ENCODE assay signal across 25 mouse cellular contexts in the genomic region with DNA sequence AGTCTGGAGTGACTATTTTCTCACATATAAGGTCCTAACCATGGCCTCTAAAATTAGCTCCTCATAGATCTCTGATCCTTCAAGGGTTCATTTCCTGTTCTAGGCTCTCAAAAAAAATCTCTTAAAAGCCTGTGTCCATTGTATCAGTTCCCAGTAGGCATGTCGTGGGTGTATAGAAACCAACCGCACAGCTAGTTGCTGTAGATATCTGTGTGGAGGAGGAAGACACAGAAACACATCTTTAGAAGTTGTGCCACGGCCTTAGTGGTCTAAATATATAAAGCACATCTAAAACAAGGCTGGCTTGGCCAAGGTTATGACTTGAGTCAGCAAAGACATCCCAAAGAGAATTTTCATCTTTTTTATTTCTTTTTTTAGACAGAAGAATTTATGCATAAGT.
DNase-seq lines count a peak whose midpoint lies in the region; ATAC-seq and TF ChIP-seq lines count a peak whose summit lies in the region.
"Had no signal": no experiment of that assay in that cellular context is flagged by ENCODE, and none has a peak within 500 bp of the region (broad histone marks: within the 10 kb centered on the region; RNA-seq: fewer than 3 reads in every experiment).

No protein-coding gene starts in this region.

- peaks cover 31% of the 10 kb centered on the region for H3K4me1 ChIP-seq in heart, embryonic 10.5 days
- H3K4me1 ChIP-seq in heart, embryonic 15.5 days (replicated peaks) = peaks cover 42% of the 10 kb centered on the region
- H3K4me1 ChIP-seq in cortical plate, adult 2 months (ENCODE audit: control insufficient read depth, insufficient read depth, low read length) = peaks cover 9% of the 10 kb centered on the region; the same call in 1 of the 2 replicates

- no peak overlapping the region for H3K4me3 ChIP-seq in heart, embryonic 10.5 days
- H3K4me3 ChIP-seq in heart, embryonic 15.5 days = no peak overlapping the region
- no peak overlapping the region for H3K4me3 ChIP-seq in cortical plate, adult 2 months (ENCODE audit: insufficient read depth, low read length)
- H3K4me3 ChIP-seq: embryonic facial prominence, embryonic 10.5 days; embryonic facial prominence, embryonic 13.5 days; erythroblast, embryonic 14.5 days; forebrain, embryonic 12.5 days; forebrain, embryonic 15.5 days; hindbrain, embryonic 12.5 days; hindbrain, embryonic 15.5 days had no signal

- intact Hi-C loops in heart, postnatal 10 days (cut with DNase I) = no loop called here

- TF ChIP-seq CTCF in cortical plate, adult 2 months (IDR thresholded peaks at IDR 0.05; ENCODE audit: extremely low read depth, insufficient read depth, low read length) = no peak

- no peaks in the 10 kb centered on the region for H3K9me3 ChIP-seq in heart, embryonic 10.5 days
- H3K9me3 ChIP-seq in heart, embryonic 15.5 days (replicated peaks) = no peaks in the 10 kb centered on the region
- H3K9me3 ChIP-seq: forebrain, embryonic 12.5 days; forebrain, embryonic 15.5 days; hindbrain, embryonic 12.5 days; hindbrain, embryonic 15.5 days had no signal

- no peak overlapping the region for H3K4me2 ChIP-seq in heart, embryonic 15.5 days
- H3K4me2 ChIP-seq: embryonic facial prominence, embryonic 13.5 days; forebrain, embryonic 12.5 days; forebrain, embryonic 15.5 days; hindbrain, embryonic 12.5 days; hindbrain, embryonic 15.5 days had no signal

- TF ChIP-seq POLR2A in cortical plate, adult 2 months (IDR thresholded peaks at IDR 0.05; ENCODE audit: extremely low read depth, insufficient read depth, low read length) = no peak

- no peak for ATAC-seq in heart, embryonic 15.5 days (replicated peaks; ENCODE audit: insufficient number of reproducible peaks, insufficient read depth, low FRiP score, low read depth)
- ATAC-seq: CD4-positive, CD25-positive, alpha-beta regulatory T cell, adult 4 months; forebrain, embryonic 15.5 days; intestine, postnatal 0 days had no signal

- H3K27me3 ChIP-seq in heart, embryonic 10.5 days (ENCODE audit: insufficient read depth, poor library complexity, severe bottlenecking) = no peaks in the 10 kb centered on the region
- H3K27me3 ChIP-seq in heart, embryonic 15.5 days = no peaks in the 10 kb centered on the region
- H3K27me3 ChIP-seq: embryonic facial prominence, embryonic 13.5 days; forebrain, embryonic 12.5 days; forebrain, embryonic 15.5 days; hindbrain, embryonic 12.5 days; hindbrain, embryonic 15.5 days had no signal

- no peak overlapping the region for H3K27ac ChIP-seq in heart, embryonic 10.5 days
- H3K27ac ChIP-seq in heart, embryonic 15.5 days = peak overlapping the region; percentile 40; the same call in 1 of the 2 replicates
- 0 out of 2 replicates have a peak overlapping the region, but pooled peaks have one; percentile 23 for H3K27ac ChIP-seq in cortical plate, adult 2 months (ENCODE audit: insufficient read depth, low read length)
- H3K27ac ChIP-seq: embryonic facial prominence, embryonic 10.5 days; embryonic facial prominence, embryonic 13.5 days; forebrain, embryonic 12.5 days; forebrain, embryonic 15.5 days; hindbrain, embryonic 12.5 days; hindbrain, embryonic 15.5 days had no signal

- DNase-seq in heart, adult 11 months = peak; percentile 53
- no peak for DNase-seq in heart, embryonic 10.5 days (ENCODE audit: low spot score)
- no peak for DNase-seq in heart, postnatal 10 days
- DNase-seq in telencephalon, adult 2 months (ENCODE audit: low read depth, low spot score) = peak; percentile 41
- no peak for DNase-seq in thymus, postnatal 36 days
- DNase-seq: adrenal gland, adult 2 months; adrenal gland, postnatal 14 days; cerebellum, adult 18-20 months; cerebellum, adult 9-10 months; cerebellum, postnatal 25 days; embryo, embryonic 11 days; gastrocnemius, postnatal 10 days; gastrocnemius, postnatal 36 days; kidney, adult 2 months had no signal

- H3K36me3 ChIP-seq in heart, embryonic 10.5 days = no peaks in the 10 kb centered on the region
- H3K36me3 ChIP-seq in heart, embryonic 15.5 days = no peaks in the 10 kb centered on the region
- H3K36me3 ChIP-seq: embryonic facial prominence, embryonic 10.5 days; embryonic facial prominence, embryonic 13.5 days; forebrain, embryonic 12.5 days; forebrain, embryonic 15.5 days; hindbrain, embryonic 12.5 days; hindbrain, embryonic 15.5 days had no signal

- H3K9ac ChIP-seq in heart, embryonic 15.5 days = no peak overlapping the region
- H3K9ac ChIP-seq: embryonic facial prominence, embryonic 13.5 days; forebrain, embryonic 12.5 days; forebrain, embryonic 15.5 days; hindbrain, embryonic 12.5 days; hindbrain, embryonic 15.5 days had no signal

- whole genome bisulfite sequencing in heart, embryonic 10.5 days = 67% methylated on average over 3 of the region's 3 CpGs
- WGBS in heart, embryonic 15.5 days = 39% methylated on average over 3 of the region's 3 CpGs

Comparison
In these comparisons a context has a peak if more than half of its experiments do, and no peak if none do; other contexts are left out.
1. DNase-seq: peak in heart, adult 11 months (single experiment) and telencephalon, adult 2 months (single experiment); none in heart, embryonic 10.5 days (single experiment), heart, postnatal 10 days (0 of 2) and thymus, postnatal 36 days (0 of 2).